Comparison of ENCODE assay signal across 9 mouse cellular contexts in the genomic region with DNA sequence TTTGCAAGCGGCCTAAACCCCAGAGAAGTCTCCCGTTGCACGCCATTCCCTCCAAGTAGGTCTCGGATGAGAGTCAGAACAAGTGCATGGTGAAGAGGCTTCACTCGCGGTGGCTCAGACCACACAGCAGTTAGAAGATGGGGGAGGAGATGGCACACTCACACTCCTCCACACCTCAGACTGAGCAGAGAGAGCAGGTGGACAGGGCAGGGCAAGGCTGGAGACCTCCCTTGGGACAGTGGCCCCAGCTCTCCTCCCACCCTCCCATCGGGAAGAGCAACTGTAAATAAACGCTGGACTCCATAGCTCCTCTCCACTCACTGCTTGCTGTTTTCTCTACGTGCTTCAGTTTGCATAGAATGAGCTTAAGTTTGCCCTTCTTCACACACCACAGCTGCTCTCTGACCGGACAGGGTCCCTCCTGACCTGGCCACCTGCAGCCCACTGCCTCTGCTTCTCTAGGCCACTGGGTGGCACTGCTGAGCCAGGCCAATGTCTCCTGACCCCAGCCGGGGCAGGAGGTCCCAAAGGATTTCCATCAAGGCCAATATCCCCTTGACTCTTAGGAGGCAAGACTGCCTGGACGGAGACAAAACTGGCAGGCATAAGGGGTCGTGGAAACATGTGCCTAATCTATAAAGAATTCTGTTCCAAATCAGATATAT. TPM values are rescaled to one million over a fixed set of nuclear protein-coding genes. Genes with fewer than 3 reads are reported as not detected.
A peak's percentile ranks its signal among the peaks of the same experiment; 100 is the strongest.
DNase-seq lines count a peak whose midpoint lies in the region; ATAC-seq and TF ChIP-seq lines count a peak whose summit lies in the region.
"Had no signal": no experiment of that assay in that cellular context is flagged by ENCODE, and none has a peak within 500 bp of the region (broad histone marks: within the 10 kb centered on the region; RNA-seq: fewer than 3 reads in every experiment).

No protein-coding gene starts in this region.

- peak; percentile 62 for DNase-seq in 3T3-L1 (ENCODE audit: low read depth, low spot score)
- DNase-seq in cerebellum, adult 11 months: peak; percentile 34
- DNase-seq in gastrocnemius, postnatal 10 days: peak; percentile 70
- peak; percentile 67 for DNase-seq in kidney, adult 2 months
- peak; percentile 59 for DNase-seq in ovary, postnatal 36 days (ENCODE audit: low spot score)

- H3K9me3 ChIP-seq in E14TG2a.4 (ENCODE audit: low read length): no peaks in the 10 kb centered on the region
- H3K9me3 ChIP-seq in lung, embryonic 16.5 days (ENCODE audit: control insufficient read depth, low read length): no peaks in the 10 kb centered on the region
- H3K9me3 ChIP-seq: heart, embryonic 13.5 days had no signal

- ATAC-seq in lung, embryonic 16.5 days (ENCODE audit: low read depth): peak; percentile 29; the same call in 1 of the 2 replicates
- no peak for ATAC-seq in activated CD4-positive, CD25-positive, alpha-beta regulatory T cell, adult 4 months

- no peak overlapping the region for H3K27ac ChIP-seq in kidney, adult 2 months (ENCODE audit: insufficient read depth, low read depth, low read length)
- no peak overlapping the region for H3K27ac ChIP-seq in lung, embryonic 16.5 days (ENCODE audit: low read length)
- H3K27ac ChIP-seq: heart, embryonic 13.5 days had no signal

- peak; percentile 98 for TF ChIP-seq CTCF in E14TG2a.4 (conservative IDR thresholded peaks at IDR 0.05; ENCODE audit: low read length)
- peak; percentile 92 for TF ChIP-seq CTCF in kidney, adult 2 months (conservative IDR thresholded peaks at IDR 0.05; ENCODE audit: insufficient read depth, insufficient read length, low read depth, low read length)

- 55% methylated on average over 13 of the region's 13 CpGs for WGBS in kidney, adult 2 months
- 47% methylated on average over 13 of the region's 13 CpGs for WGBS in lung, embryonic 16.5 days

- no peak overlapping the region for H3K4me3 ChIP-seq in E14TG2a.4 (replicated peaks; ENCODE audit: low read length)
- no peak overlapping the region for H3K4me3 ChIP-seq in kidney, adult 2 months (ENCODE audit: insufficient read depth, low read depth, low read length)
- H3K4me3 ChIP-seq in lung, embryonic 16.5 days (ENCODE audit: low read length): no peak overlapping the region
- H3K4me3 ChIP-seq: heart, embryonic 13.5 days had no signal

- H3K9ac ChIP-seq in lung, embryonic 16.5 days (ENCODE audit: low read length): no peak overlapping the region
- H3K9ac ChIP-seq: heart, embryonic 13.5 days had no signal

- H3K36me3 ChIP-seq in E14TG2a.4 (ENCODE audit: insufficient read depth, low read length): peaks cover 39% of the 10 kb centered on the region
- no peaks in the 10 kb centered on the region for H3K36me3 ChIP-seq in kidney, adult 2 months (ENCODE audit: control insufficient read depth, insufficient read depth, low read length)
- peaks cover 6% of the 10 kb centered on the region for H3K36me3 ChIP-seq in lung, embryonic 16.5 days (ENCODE audit: control insufficient read depth, insufficient read depth, low read length)

- H3K4me1 ChIP-seq in E14TG2a.4 (replicated peaks; ENCODE audit: low read depth, low read length): peaks cover 20% of the 10 kb centered on the region
- H3K4me1 ChIP-seq in kidney, adult 2 months (ENCODE audit: control insufficient read depth, insufficient read depth, low read length): no peaks in the 10 kb centered on the region
- H3K4me1 ChIP-seq in lung, embryonic 16.5 days (replicated peaks; ENCODE audit: control insufficient read depth, insufficient read depth, low read length): peaks cover 26% of the 10 kb centered on the region

- H3K27me3 ChIP-seq in E14TG2a.4 (ENCODE audit: insufficient read depth, low read length): no peaks in the 10 kb centered on the region
- H3K27me3 ChIP-seq in kidney, adult 2 months (replicated peaks; ENCODE audit: control insufficient read depth, insufficient read depth, low read length): no peaks in the 10 kb centered on the region
- no peaks in the 10 kb centered on the region for H3K27me3 ChIP-seq in lung, embryonic 16.5 days (ENCODE audit: control insufficient read depth, insufficient read depth, low read depth, low read length)
- H3K27me3 ChIP-seq: heart, embryonic 13.5 days had no signal

- H3K4me2 ChIP-seq in lung, embryonic 16.5 days (ENCODE audit: low read depth, low read length): no peak overlapping the region
- H3K4me2 ChIP-seq: heart, embryonic 13.5 days had no signal

- no peak for TF ChIP-seq POLR2A in kidney, adult 2 months (IDR thresholded peaks at IDR 0.05; ENCODE audit: low read depth, low read length)

RNA-seq across cellular contexts. Expression of gene Atp2a3, which starts 34.6 kb away (rescaled TPM):
- 10 to 100 TPM; 22.4 to 25.0 TPM for total RNA-seq in gastrocnemius, postnatal 10 days (2021)
- polyA plus RNA-seq in kidney, adult 2 months (2012; rRNA removed): 24.3 and 28.7 TPM in 2 replicates
- 21.7 and 23.2 TPM in 2 replicates for polyA plus RNA-seq in lung, embryonic 16.5 days (2015; fragmentation: Nextera tagmentation; extraction: Ambion mirVana)
- polyA plus RNA-seq in activated CD4-positive, CD25-positive, alpha-beta regulatory T cell, adult 4 months (2017; shearing (Covaris generic)): 10 to 100 TPM; 66.1 to 93.0 TPM
